Mouse (Mus musculus) hindbrain, embryonic 16.5 days (tissue): ENCODE data around the gene Speg. TPM values are rescaled to one million over a fixed set of nuclear protein-coding genes. Genes with fewer than 3 reads are reported as not detected.
A peak's percentile ranks its signal among the peaks of the same experiment; 100 is the strongest.

ENCODE experiments used
- ATAC-seq: fragments of 200-750 bp; cut with Nextera tagmentation; 2 replicates; pipeline ENCODE4 v1.8.0; 2017; ENCODE audit warnings: moderate TSS enrichment, moderate library complexity
- H3K27ac ChIP-seq: fragments of 300-500 bp; sonication (generic); 2 replicates; pipeline ENCODE4 v1.5.1; 2014; ENCODE audit warnings: low read depth, mild to moderate bottlenecking, control low read depth, low read length, moderate library complexity
- H3K27me3 ChIP-seq: fragments of 300-500 bp; sonication (generic); replicated peaks from 2 replicates; pipeline ENCODE4 v1.6.1; 2014; ENCODE audit warnings: low read length; ENCODE audit not compliant: control insufficient read depth, insufficient read depth
- H3K36me3 ChIP-seq: fragments of 300-500 bp; sonication (generic); 2 replicates; pipeline ENCODE4 v1.6.1; 2014; ENCODE audit warnings: mild to moderate bottlenecking, low read length, moderate library complexity, mixed read lengths; ENCODE audit not compliant: control insufficient read depth, insufficient read depth
- H3K4me1 ChIP-seq: fragments of 300-500 bp; sonication (generic); 2 replicates; pipeline ENCODE4 v1.6.1; 2014; ENCODE audit warnings: low read depth, low read length; ENCODE audit not compliant: control insufficient read depth, insufficient read depth
- H3K4me2 ChIP-seq: fragments of 300-500 bp; sonication (generic); 2 replicates; pipeline ENCODE4 v1.6.1; 2014; ENCODE audit warnings: mild to moderate bottlenecking, low read length, control low read depth, moderate library complexity
- H3K4me3 ChIP-seq: fragments of 300-500 bp; sonication (generic); 2 replicates; pipeline ENCODE4 v1.5.1; 2014; ENCODE audit warnings: mild to moderate bottlenecking, low read length, control low read depth, moderate library complexity
- H3K9ac ChIP-seq: fragments of 300-500 bp; sonication (generic); 2 replicates; pipeline ENCODE4 v1.6.1; 2014; ENCODE audit warnings: low read depth, mild to moderate bottlenecking, control low read depth, low read length, moderate library complexity
- H3K9me3 ChIP-seq: fragments of 300-500 bp; sonication (generic); 2 replicates; pipeline ENCODE4 v1.6.1; 2014; ENCODE audit warnings: mild to moderate bottlenecking, low read length, moderate library complexity; ENCODE audit not compliant: control insufficient read depth
- WGBS: fragments of 180-500 bp; shearing (Covaris S2); extraction: QIAGEN DNeasy Blood & Tissue Kit; methylation state at CpG from one replicate; pipeline ENCODE4 v1.1.7; 2014; 5-methylcytosine and 5-hydroxymethylcytosine counted together
- polyA plus RNA-seq: library from polyadenylated mRNA; unstranded; fragments of >200 nt; fragmentation: Nextera tagmentation; extraction: Ambion mirVana; gene quantifications from 2 replicates; pipeline ENCODE4 v1.2.1, GENCODE M21; 2015

Speg gene
- polyA plus RNA-seq, 1 experiment from 2014 or later, result 20.3 TPM

GRCm38 (mm10) chr1:75447265-75448051, 72.4 kb downstream of the Speg start:
- no peak overlapping the region for H3K4me3 ChIP-seq
- peaks cover 85% of the 10 kb centered on the region for H3K4me1 ChIP-seq
- H3K4me2 ChIP-seq, result peak overlapping the region; percentile 32
- H3K9me3 ChIP-seq, result no peaks in the 10 kb centered on the region
- no peaks in the 10 kb centered on the region for H3K36me3 ChIP-seq
- ATAC-seq, result no peak
- H3K27ac ChIP-seq, result no peak overlapping the region
- 7% methylated on average over 10 of the region's 10 CpGs for WGBS
- H3K9ac ChIP-seq, result peak overlapping the region; percentile 49
- H3K27me3 ChIP-seq, result peaks cover 4% of the 10 kb centered on the region

- no peak for ATAC-seq
- peaks cover 4% of the 10 kb centered on the region for H3K27me3 ChIP-seq
- peaks cover 79% of the 10 kb centered on the region for H3K4me1 ChIP-seq
- WGBS, result 1% methylated on average over 7 of the region's 7 CpGs
- no peaks in the 10 kb centered on the region for H3K9me3 ChIP-seq
- H3K4me2 ChIP-seq, result peak overlapping the region; percentile 32
- H3K4me3 ChIP-seq, result no peak overlapping the region
- no peaks in the 10 kb centered on the region for H3K36me3 ChIP-seq
- H3K9ac ChIP-seq, result peak overlapping the region; percentile 49
- peak overlapping the region; percentile 25; the same call in 1 of the 2 replicates for H3K27ac ChIP-seq
Measured at GRCm38 (mm10) chr1:75448052-75448431, 72.9 kb downstream of the Speg start.

- Histone ChIP-seq H3K4me1 (peaks cover 70% of the 10 kb centered on the region), H3K27ac (peak overlapping the region; percentile 52; the same call in 1 of the 2 replicates), H3K9me3 (no peaks in the 10 kb centered on the region), H3K36me3 (no peaks in the 10 kb centered on the region), H3K27me3 (peaks cover 4% of the 10 kb centered on the region), H3K4me2 (peak overlapping the region; percentile 39), H3K9ac (no peak overlapping the region), H3K4me3 (no peak overlapping the region)
- no peak for ATAC-seq
- WGBS, result 4% methylated on average over 14 of the region's 14 CpGs
Measured at GRCm38 (mm10) chr1:75448937-75449336, 73.8 kb downstream of the Speg start.

GRCm38 (mm10) chr1:75449377-75450135, 74.5 kb downstream of the Speg start:
- H3K4me1 ChIP-seq, result peaks cover 64% of the 10 kb centered on the region
- no peaks in the 10 kb centered on the region for H3K9me3 ChIP-seq
- WGBS, result 5% methylated on average over 8 of the region's 8 CpGs
- no peak for ATAC-seq
- H3K27me3 ChIP-seq, result peaks cover 4% of the 10 kb centered on the region
- no peak overlapping the region; the same call in 1 of the 2 replicates for H3K9ac ChIP-seq
- H3K4me2 ChIP-seq, result peak overlapping the region; percentile 77
- H3K27ac ChIP-seq, result no peak overlapping the region
- H3K36me3 ChIP-seq, result no peaks in the 10 kb centered on the region
- peak overlapping the region; percentile 42 for H3K4me3 ChIP-seq

- peak within 1 kb of the TSS; percentile 51 for H3K27ac ChIP-seq
- H3K9ac ChIP-seq, result peak within 1 kb of the TSS; percentile 68
- no peaks in the 10 kb centered on the region for H3K9me3 ChIP-seq
- WGBS, result 1% methylated on average over 35 of the region's 35 CpGs
- no peaks in the 10 kb centered on the region for H3K36me3 ChIP-seq
- H3K4me1 ChIP-seq, result peaks cover 55% of the 10 kb centered on the region
- H3K4me3 ChIP-seq, result peak within 1 kb of the TSS; percentile 42
- peaks cover 4% of the 10 kb centered on the region for H3K27me3 ChIP-seq
- H3K4me2 ChIP-seq, result peak within 1 kb of the TSS; percentile 77
- ATAC-seq, result 0 out of 2 replicates have a peak, but pooled peaks have one; percentile 9
Measured at GRCm38 (mm10) chr1:75450314-75451005, 75.4 kb downstream of the Speg start, which contains the start of gene Asic4. TSS of gene Asic4 (plus strand) at chr1:75450436.

- Histone ChIP-seq H3K4me2 (peak overlapping the region; percentile 77), H3K27me3 (peaks cover under 1% of the 10 kb centered on the region), H3K9ac (peak overlapping the region; percentile 23; the same call in 1 of the 2 replicates), H3K4me1 (peaks cover 47% of the 10 kb centered on the region), H3K36me3 (no peaks in the 10 kb centered on the region), H3K9me3 (no peaks in the 10 kb centered on the region), H3K27ac (no peak overlapping the region; the same call in 1 of the 2 replicates), H3K4me3 (0 out of 2 replicates have a peak overlapping the region, but pooled peaks have one; percentile 1)
- WGBS, result 53% methylated on average over 4 of the region's 5 CpGs
- no peak for ATAC-seq
Measured at GRCm38 (mm10) chr1:75451900-75452299, 76.8 kb downstream of the Speg start.

GRCm38 (mm10) chr1:75455433-75455832, 80.3 kb downstream of the Speg start:
- H3K27ac ChIP-seq, result no peak overlapping the region
- WGBS, result 82% methylated on average over 3 of the region's 3 CpGs
- H3K4me1 ChIP-seq, result peaks cover 33% of the 10 kb centered on the region
- H3K27me3 ChIP-seq, result peaks cover 8% of the 10 kb centered on the region
- no peak overlapping the region for H3K4me3 ChIP-seq
- no peak for ATAC-seq
- H3K36me3 ChIP-seq, result no peaks in the 10 kb centered on the region
- H3K9ac ChIP-seq, result no peak overlapping the region
- no peak overlapping the region for H3K4me2 ChIP-seq
- no peaks in the 10 kb centered on the region for H3K9me3 ChIP-seq

- no peak overlapping the region for H3K4me2 ChIP-seq
- H3K27ac ChIP-seq, result no peak overlapping the region
Measured at GRCm38 (mm10) chr1:75455948-75456347, 80.9 kb downstream of the Speg start.

More at GRCm38 (mm10) chr1:75455948-75456347, 80.9 kb downstream of the Speg start:
- H3K27me3 ChIP-seq, result peaks cover 8% of the 10 kb centered on the region
- no peaks in the 10 kb centered on the region for H3K9me3 ChIP-seq
- ATAC-seq, result peak; percentile 58
- H3K4me3 ChIP-seq, result no peak overlapping the region
- no peak overlapping the region for H3K9ac ChIP-seq
- no peaks in the 10 kb centered on the region for H3K36me3 ChIP-seq
- WGBS, result 12% methylated on average over 5 of the region's 5 CpGs
- peaks cover 28% of the 10 kb centered on the region for H3K4me1 ChIP-seq
